Mouse (Mus musculus) G1E (cell line): ENCODE measurements at regions not wholly inside any gene's neighbourhood (a gene's known extent, or its start where the extent isn't known, plus 50 kb on each side); places are given as distances from the start of the nearest gene placed in this dataset.

Experiments used
- CTCF ChIP-seq: IDR thresholded peaks from 2 replicates; pipeline ENCODE4 v1.5.1; 2012; ENCODE audit warnings: low read depth, low read length, inconsistent platforms, mixed read lengths
- GATA1 ChIP-seq: IDR thresholded peaks from 2 replicates; pipeline ENCODE4 v1.6.1; 2012; ENCODE audit warnings: borderline replicate concordance, low read length, inconsistent platforms, mixed read lengths
- GATA2 ChIP-seq: IDR thresholded peaks from 2 replicates; pipeline ENCODE4 v1.6.1; 2012; ENCODE audit warnings: low read depth, low read length, inconsistent platforms, borderline replicate concordance

DNA sequence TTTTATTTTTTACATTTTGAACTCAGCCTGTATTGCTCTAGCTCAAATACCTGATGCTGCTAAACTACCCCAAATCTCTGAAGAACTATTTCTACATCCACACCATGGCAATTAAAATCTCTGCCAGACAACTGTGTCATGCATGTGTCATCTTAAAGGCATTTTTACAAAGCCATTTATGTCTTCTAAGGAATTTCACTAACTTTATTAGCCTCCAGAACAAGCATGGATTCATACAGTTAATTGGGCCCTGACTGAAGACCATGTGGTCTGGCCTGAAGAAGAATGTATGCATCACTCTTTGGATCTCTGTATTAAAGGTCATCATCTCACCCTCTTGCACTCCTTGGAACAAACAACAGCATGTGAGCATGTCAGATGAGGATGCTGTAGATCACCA is 593.5 kb downstream of the Efna5 start:
- TF ChIP-seq CTCF (no peak), GATA1 (no peak), GATA2 (no peak)
